Mouse (Mus musculus) cortical plate, adult 2 months (tissue): ENCODE measurements around the gene Evi5. TPM values are rescaled to one million over a fixed set of nuclear protein-coding genes. Genes with fewer than 3 reads are reported as not detected.

Source experiments
- H3K27ac ChIP-seq: fragments of 200-500 bp; 2 replicates; pipeline ENCODE4 v1.5.1; 2012; ENCODE audit warnings: low read length, control low read depth, inconsistent platforms; ENCODE audit not compliant: insufficient read depth
- H3K4me1 ChIP-seq: fragments of 200-500 bp; 2 replicates; pipeline ENCODE4 v1.6.1; 2011; ENCODE audit warnings: low read length; ENCODE audit not compliant: control insufficient read depth, insufficient read depth
- H3K4me3 ChIP-seq: fragments of 200-500 bp; 2 replicates; pipeline ENCODE4 v1.5.1; 2011; ENCODE audit warnings: mild to moderate bottlenecking, low read length, control low read depth; ENCODE audit not compliant: insufficient read depth
- CTCF ChIP-seq: fragments of 200-500 bp; IDR thresholded peaks from 2 replicates; pipeline ENCODE4 v1.5.1; 2011; ENCODE audit warnings: mild to moderate bottlenecking, control low read depth, low read length; ENCODE audit not compliant: insufficient read depth; ENCODE audit errors: extremely low read depth
- POLR2A ChIP-seq: fragments of 200-500 bp; IDR thresholded peaks from 2 replicates; pipeline ENCODE4 v1.6.1; 2011; ENCODE audit warnings: mild to moderate bottlenecking, low read length, control low read depth; ENCODE audit not compliant: insufficient read depth; ENCODE audit errors: extremely low read depth
- polyA plus RNA-seq: library from polyadenylated mRNA; depleted of rRNA; stranded (reverse); fragments of >200 nt; gene quantifications from 2 replicates; pipeline ENCODE4 v1.2.3, GENCODE M21; 2012

Evi5 gene
- polyA plus RNA-seq, 1 experiment = 56.9 TPM

- Histone ChIP-seq H3K27ac (no peak overlapping the region), H3K4me1 (peaks cover 2% of the 10 kb centered on the region; the same call in 1 of the 2 replicates), H3K4me3 (peak overlapping the region; percentile 33; the same call in 1 of the 2 replicates)
- no peak for TF ChIP-seq CTCF
- 0 out of 2 replicates have a peak, but pooled peaks have one; percentile 1 for TF ChIP-seq POLR2A
These were observed 329 bp upstream of the Evi5 start for GRCm38 (mm10) chr5:107875261-107875611.

- H3K4me1 ChIP-seq = peaks cover 2% of the 10 kb centered on the region; the same call in 1 of the 2 replicates
- TF ChIP-seq CTCF (no peak), POLR2A (peak; percentile 63; the same call in 1 of the 2 replicates)
- peak overlapping the region; percentile 33 for H3K4me3 ChIP-seq
- H3K27ac ChIP-seq = 0 out of 2 replicates have a peak overlapping the region, but pooled peaks have one; percentile 0
These were observed 1.0 kb downstream of the Evi5 start for GRCm38 (mm10) chr5:107873886-107874302.

GRCm38 (mm10) chr5:107873330-107873729, 1.6 kb downstream of the Evi5 start:
- TF ChIP-seq CTCF = no peak
- TF ChIP-seq POLR2A = no peak
- Histone ChIP-seq H3K4me1 (peaks cover 2% of the 10 kb centered on the region; the same call in 1 of the 2 replicates), H3K4me3 (peak overlapping the region; percentile 33), H3K27ac (no peak overlapping the region)

GRCm38 (mm10) chr5:107869701-107870100, 5.2 kb downstream of the Evi5 start:
- H3K27ac ChIP-seq = no peak overlapping the region
- TF ChIP-seq POLR2A (no peak), CTCF (no peak)
- H3K4me3 ChIP-seq = no peak overlapping the region; the same call in 1 of the 2 replicates
- peaks cover 4% of the 10 kb centered on the region for H3K4me1 ChIP-seq

GRCm38 (mm10) chr5:107868905-107869424, 5.9 kb downstream of the Evi5 start:
- Histone ChIP-seq H3K4me1 (peaks cover 4% of the 10 kb centered on the region), H3K27ac (peak overlapping the region; percentile 76), H3K4me3 (peak overlapping the region; percentile 81)
- TF ChIP-seq CTCF = no peak
- peak; percentile 47; the same call in 1 of the 2 replicates for TF ChIP-seq POLR2A

- peak overlapping the region; percentile 76 for H3K27ac ChIP-seq
- TF ChIP-seq POLR2A (no peak), CTCF (no peak)
- H3K4me3 ChIP-seq = peak overlapping the region; percentile 81
- H3K4me1 ChIP-seq = peaks cover 4% of the 10 kb centered on the region
These were observed 6.7 kb downstream of the Evi5 start for GRCm38 (mm10) chr5:107867970-107868904.

GRCm38 (mm10) chr5:107866127-107867126, 8.5 kb downstream of the Evi5 start:
- Histone ChIP-seq H3K4me1 (peaks cover 2% of the 10 kb centered on the region; the same call in 1 of the 2 replicates), H3K27ac (no peak overlapping the region), H3K4me3 (no peak overlapping the region)
- TF ChIP-seq CTCF (no peak), POLR2A (no peak)

GRCm38 (mm10) chr5:107863971-107864370, 10.9 kb downstream of the Evi5 start:
- Histone ChIP-seq H3K27ac (no peak overlapping the region), H3K4me1 (peaks cover 2% of the 10 kb centered on the region; the same call in 1 of the 2 replicates), H3K4me3 (no peak overlapping the region)
- no peak for TF ChIP-seq POLR2A
- TF ChIP-seq CTCF = no peak

GRCm38 (mm10) chr5:107858963-107859362, 15.9 kb downstream of the Evi5 start:
- TF ChIP-seq CTCF (peak; percentile 35), POLR2A (no peak)
- H3K4me3 ChIP-seq = no peak overlapping the region
- peaks cover 1% of the 10 kb centered on the region; the same call in 1 of the 2 replicates for H3K4me1 ChIP-seq
- H3K27ac ChIP-seq = no peak overlapping the region
